In the genomic region with DNA sequence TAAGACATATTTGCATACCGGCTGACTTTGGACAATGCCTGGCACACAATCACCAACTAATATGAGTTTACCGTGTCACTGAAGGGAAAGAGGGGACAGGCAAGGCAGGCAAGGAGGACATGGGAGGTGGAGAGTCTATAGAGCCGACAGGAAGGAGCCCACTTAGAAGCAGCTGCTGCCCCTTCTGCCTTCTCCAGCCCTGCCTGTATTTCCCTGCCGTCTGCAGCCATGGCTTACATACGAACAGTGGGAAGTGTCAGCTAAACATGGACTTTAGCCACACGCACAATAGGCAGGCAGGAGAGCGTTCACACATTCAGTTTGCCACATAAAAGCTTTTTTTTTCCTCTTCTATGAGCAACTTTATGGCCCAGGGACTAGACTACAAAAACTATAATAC, we compare ENCODE assay signal across 18 mouse cellular contexts.
A peak's percentile ranks its signal among the peaks of the same experiment; 100 is the strongest.
DNase-seq lines count a peak whose midpoint lies in the region; ATAC-seq and TF ChIP-seq lines count a peak whose summit lies in the region.
"Had no signal": no experiment of that assay in that cellular context is flagged by ENCODE, and none has a peak within 500 bp of the region (broad histone marks: within the 10 kb centered on the region; RNA-seq: fewer than 3 reads in every experiment).

No protein-coding gene starts in this region.

- no peaks in the 10 kb centered on the region for H3K27me3 ChIP-seq in forebrain, postnatal 0 days (ENCODE audit: insufficient read depth, low read length)
- H3K27me3 ChIP-seq in forebrain, embryonic 16.5 days (replicated peaks; ENCODE audit: control insufficient read depth, insufficient read depth, low read length), result no peaks in the 10 kb centered on the region
- H3K27me3 ChIP-seq in midbrain, embryonic 12.5 days, result peaks cover 9% of the 10 kb centered on the region
- H3K27me3 ChIP-seq: embryonic facial prominence, embryonic 15.5 days had no signal

- no peak for ATAC-seq in forebrain, postnatal 0 days
- no peak for ATAC-seq in forebrain, embryonic 16.5 days
- peak; percentile 34; the same call in 1 of the 2 replicates for ATAC-seq in midbrain, embryonic 12.5 days (ENCODE audit: low FRiP score, low read depth)

- 15% methylated on average over 7 of the region's 7 CpGs for WGBS in forebrain, postnatal 0 days
- 15% methylated on average over 7 of the region's 7 CpGs for WGBS in forebrain, embryonic 16.5 days
- WGBS in midbrain, embryonic 12.5 days, result 41% methylated on average over 7 of the region's 7 CpGs

- DNase-seq in forebrain, postnatal 0 days, result peak; percentile 4
- DNase-seq in layer of hippocampus, postnatal 14 days (ENCODE audit: low spot score in 2 of 2), result peak; percentile 6 to 47
- no peak for DNase-seq in layer of hippocampus, adult 11-12 months (ENCODE audit: low spot score)
- DNase-seq in retina, postnatal 1 day, result peak; percentile 47
- DNase-seq in adrenal gland, adult 8-10 months, result no peak
- DNase-seq: cerebellum, postnatal 36 days; gastrocnemius, postnatal 36 days; kidney, postnatal 36 days; liver; lung, adult 18-20 months; lung, postnatal 14 days; right cerebral cortex, postnatal 25 days; thymus, adult 18-20 months; thymus, postnatal 4 days had no signal

- no peak for TF ChIP-seq CTCF in forebrain, postnatal 0 days (IDR thresholded peaks at IDR 0.05; ENCODE audit: low read depth)

- no peak overlapping the region for H3K9ac ChIP-seq in forebrain, postnatal 0 days
- no peak overlapping the region for H3K9ac ChIP-seq in forebrain, embryonic 16.5 days (replicated peaks; ENCODE audit: low read depth, low read length)
- H3K9ac ChIP-seq in midbrain, embryonic 12.5 days (replicated peaks), result no peak overlapping the region
- H3K9ac ChIP-seq: embryonic facial prominence, embryonic 15.5 days had no signal

- no peaks in the 10 kb centered on the region for H3K9me3 ChIP-seq in forebrain, postnatal 0 days (ENCODE audit: low read length)
- H3K9me3 ChIP-seq in forebrain, embryonic 16.5 days (ENCODE audit: control insufficient read depth, low read length), result no peaks in the 10 kb centered on the region
- no peaks in the 10 kb centered on the region for H3K9me3 ChIP-seq in midbrain, embryonic 12.5 days
- H3K9me3 ChIP-seq: embryonic facial prominence, embryonic 15.5 days; heart, embryonic 10.5 days had no signal

- H3K27ac ChIP-seq in forebrain, postnatal 0 days (ENCODE audit: low read depth, low read length), result no peak overlapping the region
- no peak overlapping the region for H3K27ac ChIP-seq in forebrain, embryonic 16.5 days (ENCODE audit: low read length)
- no peak overlapping the region for H3K27ac ChIP-seq in midbrain, embryonic 12.5 days (replicated peaks)
- H3K27ac ChIP-seq: embryonic facial prominence, embryonic 15.5 days; heart, embryonic 10.5 days had no signal

- no peak overlapping the region for H3K4me2 ChIP-seq in forebrain, postnatal 0 days (ENCODE audit: low read depth)
- H3K4me2 ChIP-seq in forebrain, embryonic 16.5 days (ENCODE audit: low read length), result no peak overlapping the region
- H3K4me2 ChIP-seq in midbrain, embryonic 12.5 days (replicated peaks), result no peak overlapping the region
- H3K4me2 ChIP-seq: embryonic facial prominence, embryonic 15.5 days had no signal

- H3K36me3 ChIP-seq in forebrain, postnatal 0 days (ENCODE audit: insufficient read depth), result no peaks in the 10 kb centered on the region
- H3K36me3 ChIP-seq in forebrain, embryonic 16.5 days (ENCODE audit: control insufficient read depth, insufficient read depth), result no peaks in the 10 kb centered on the region
- no peaks in the 10 kb centered on the region for H3K36me3 ChIP-seq in midbrain, embryonic 12.5 days
- H3K36me3 ChIP-seq: embryonic facial prominence, embryonic 15.5 days; heart, embryonic 10.5 days had no signal

- no peak overlapping the region for H3K4me3 ChIP-seq in forebrain, postnatal 0 days (ENCODE audit: low read depth, low read length)
- no peak overlapping the region for H3K4me3 ChIP-seq in forebrain, embryonic 16.5 days (replicated peaks; ENCODE audit: low read length)
- H3K4me3 ChIP-seq in midbrain, embryonic 12.5 days, result no peak overlapping the region
- H3K4me3 ChIP-seq: embryonic facial prominence, embryonic 15.5 days; heart, embryonic 10.5 days had no signal

- H3K4me1 ChIP-seq in forebrain, postnatal 0 days (ENCODE audit: insufficient read depth), result no peaks in the 10 kb centered on the region
- H3K4me1 ChIP-seq in forebrain, embryonic 16.5 days (replicated peaks; ENCODE audit: control insufficient read depth, insufficient read depth, low read length), result peaks cover 6% of the 10 kb centered on the region; the same call in 1 of the 2 replicates
- peaks cover 16% of the 10 kb centered on the region for H3K4me1 ChIP-seq in midbrain, embryonic 12.5 days

Comparison
In these comparisons a context has a peak if more than half of its experiments do, and no peak if none do; other contexts are left out.
1. DNase-seq: peak in forebrain, postnatal 0 days (single experiment), layer of hippocampus, postnatal 14 days (2 of 2) and retina, postnatal 1 day (single experiment); none in layer of hippocampus, adult 11-12 months (single experiment) and adrenal gland, adult 8-10 months (single experiment).